Mouse (Mus musculus) adrenal gland, postnatal 10 days (tissue): ENCODE measurements around the gene Plekhh1. TPM values are rescaled to one million over a fixed set of nuclear protein-coding genes. Genes with fewer than 3 reads are reported as not detected.

ENCODE experiments used
- DNase-seq: peaks from one replicate; pipeline ENCODE4 v3.0.0; 2021; ENCODE audit warnings: mixed read lengths
- total RNA-seq, 2 experiments: library from RNA; stranded (reverse); gene quantifications; 2 replicates each; pipeline ENCODE4 v1.2.3; 2021

Gene Plekhh1
- total RNA-seq, 2 experiments from 2014 or later: 1.5 to 2.0 TPM

DNA sequence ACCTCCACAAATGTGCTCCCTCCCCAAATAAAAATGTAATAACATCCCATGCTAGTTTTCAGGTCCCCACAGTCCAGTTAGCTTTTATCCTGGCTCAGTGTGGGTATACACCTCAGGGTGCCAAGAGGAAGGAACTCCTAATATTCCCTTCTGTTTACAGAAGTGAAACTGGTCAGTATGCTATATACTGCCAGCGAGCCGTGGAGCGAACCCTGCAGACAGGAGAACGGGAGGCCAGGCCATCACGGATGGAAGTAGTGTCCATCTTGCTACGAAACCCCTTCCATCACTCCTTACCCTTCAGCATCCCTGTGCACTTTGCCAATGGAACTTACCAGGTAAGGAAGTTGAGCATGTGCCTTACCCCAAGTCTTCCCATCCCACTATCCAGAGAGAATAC lies 43.6 kb downstream of the Plekhh1 start:
- no peak for DNase-seq

DNA sequence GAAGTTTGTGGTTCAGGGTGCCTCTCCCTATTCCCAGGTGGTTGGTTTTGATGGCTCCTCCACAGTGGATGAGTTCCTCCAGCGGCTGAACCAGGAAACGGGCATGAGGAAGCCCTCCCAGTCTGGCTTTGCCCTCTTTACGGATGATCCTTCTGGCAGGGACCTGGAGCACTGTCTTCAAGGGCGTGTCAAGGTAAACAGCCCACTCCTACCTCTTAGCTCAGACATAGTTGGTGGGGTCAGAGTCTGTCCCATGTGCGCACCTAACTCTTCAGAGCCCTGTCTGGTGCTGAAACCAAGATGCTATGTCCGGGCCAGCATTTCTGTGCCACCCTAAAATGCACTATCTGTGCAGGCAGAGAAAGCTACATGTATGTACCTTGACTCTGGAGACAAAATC lies 44.4 kb downstream of the Plekhh1 start:
- DNase-seq: no peak

DNA sequence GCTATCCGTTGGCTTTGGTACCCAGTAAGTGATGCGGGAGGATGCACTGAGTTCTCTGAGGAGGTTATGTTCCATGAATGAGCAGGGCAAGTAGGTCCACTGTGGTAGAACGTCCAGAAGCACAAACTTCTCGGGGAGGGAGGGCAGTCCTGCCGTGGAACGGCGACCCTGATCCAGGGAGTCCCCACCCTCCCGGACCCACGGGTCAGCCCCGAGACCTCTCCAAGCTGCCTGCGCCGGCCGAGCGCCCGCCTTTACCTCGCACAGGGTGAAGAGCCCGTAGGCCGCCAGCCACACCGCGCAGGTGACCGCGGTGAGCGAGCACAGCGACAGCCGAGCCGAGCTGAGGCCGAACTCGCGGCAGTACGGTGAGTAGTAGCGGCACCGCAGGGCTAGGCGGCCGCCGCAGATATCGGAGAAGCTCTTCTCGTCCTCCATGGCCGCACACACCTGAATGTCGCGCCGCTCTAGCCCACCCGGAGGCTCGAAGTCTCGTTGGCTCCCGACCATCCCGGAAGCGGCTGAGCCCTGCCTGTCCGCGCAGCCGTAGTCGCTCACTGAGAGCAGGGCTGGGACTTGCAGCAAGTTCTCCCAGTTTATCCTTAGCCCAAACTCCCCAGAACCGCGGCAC lies 60.3 kb downstream of the Plekhh1 start, which contains the start of gene Pigh:
Pigh (minus strand) TSS at position 470 of the 631 bp plus-strand sequence.
- DNase-seq: peak; percentile 90

DNA sequence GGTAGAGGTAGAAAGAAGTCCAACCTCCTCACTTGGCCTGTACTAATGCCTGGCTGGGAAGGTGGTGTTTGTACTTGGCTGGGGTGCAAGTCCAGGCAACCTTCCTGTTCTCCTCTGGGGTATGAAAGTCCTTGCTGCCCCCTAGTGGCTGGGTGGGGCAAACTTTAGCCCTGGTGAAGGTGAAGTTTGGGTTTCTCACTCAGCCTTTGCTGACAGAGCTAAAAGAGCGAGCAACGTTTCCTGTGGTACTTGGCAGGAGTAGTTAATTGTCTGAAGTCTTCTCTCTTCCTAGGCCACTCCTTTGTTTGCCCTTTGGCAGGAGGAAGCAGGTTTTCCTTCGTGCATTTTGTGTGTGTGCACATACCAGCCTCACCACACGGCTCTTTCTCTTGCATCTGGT lies 63.6 kb downstream of the Plekhh1 start:
- peak; percentile 75 for DNase-seq

DNA sequence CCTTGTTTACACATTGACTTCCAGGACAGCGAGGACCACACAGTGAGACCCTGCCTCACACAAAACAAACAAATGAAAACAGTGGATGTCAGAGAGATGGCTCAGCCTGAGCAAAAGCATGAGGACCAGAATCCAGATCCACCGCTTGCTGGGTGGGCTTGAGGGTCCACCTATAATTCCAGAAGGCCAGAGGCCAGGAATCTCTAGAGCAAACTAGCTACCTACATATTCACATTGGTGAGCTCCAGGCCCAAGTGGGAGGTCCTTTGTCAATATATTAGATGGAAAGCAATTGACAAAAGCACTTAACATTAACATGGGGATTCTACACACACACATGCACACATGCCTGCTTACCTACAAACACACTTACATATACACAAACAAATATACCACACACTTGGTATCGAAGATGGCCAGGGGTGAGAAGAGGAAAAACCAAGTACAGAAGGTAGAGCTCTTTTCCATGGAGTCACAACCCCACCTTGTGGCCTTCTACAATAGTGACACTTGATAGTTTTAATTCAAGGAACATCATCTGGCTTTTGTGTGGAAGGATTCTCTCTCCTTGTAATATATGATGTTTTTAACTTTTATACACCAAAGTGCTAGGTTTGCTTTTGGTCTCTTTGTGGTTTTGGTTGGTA lies 68.3 kb downstream of the Plekhh1 start:
- peak; percentile 35 for DNase-seq

DNA sequence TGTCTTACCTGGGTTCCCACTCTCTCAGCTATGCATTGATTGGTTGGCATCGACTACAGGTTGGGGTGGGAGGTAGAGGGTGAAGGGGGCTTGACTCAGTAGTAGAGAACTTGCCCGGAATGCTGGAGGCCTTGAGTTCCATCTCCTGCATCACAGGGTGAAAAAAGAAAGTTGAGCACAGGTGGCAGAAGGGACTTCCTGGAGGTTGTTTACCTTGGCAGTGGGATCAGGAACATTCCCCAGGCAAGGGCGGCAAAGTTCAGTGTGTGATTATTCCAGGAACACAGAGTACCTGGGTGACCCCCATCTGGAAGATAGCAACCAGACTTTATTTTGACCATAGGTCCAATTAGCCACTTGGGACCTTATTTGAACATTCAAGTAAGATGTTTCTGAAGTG lies 74.8 kb downstream of the Plekhh1 start:
- no peak for DNase-seq

DNA sequence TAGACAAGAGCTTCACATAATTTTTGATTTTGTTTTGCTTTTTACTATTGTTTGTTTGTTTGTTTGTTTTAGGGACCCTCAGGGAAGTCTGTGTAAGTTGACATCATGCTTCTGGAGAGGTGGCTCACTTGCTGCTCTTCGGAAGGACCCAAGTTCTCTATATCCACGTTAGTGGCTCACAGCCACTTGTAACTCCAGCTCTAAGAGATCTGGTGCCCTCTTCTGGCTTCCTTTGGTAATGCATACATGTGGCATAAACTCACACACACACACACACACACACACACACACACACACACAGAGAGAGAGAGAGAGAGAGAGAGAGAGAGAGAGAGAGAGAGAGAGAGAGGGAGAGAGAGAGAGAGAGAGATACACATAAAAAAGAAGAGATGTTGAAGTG lies 75.6 kb downstream of the Plekhh1 start:
- DNase-seq: no peak

DNA sequence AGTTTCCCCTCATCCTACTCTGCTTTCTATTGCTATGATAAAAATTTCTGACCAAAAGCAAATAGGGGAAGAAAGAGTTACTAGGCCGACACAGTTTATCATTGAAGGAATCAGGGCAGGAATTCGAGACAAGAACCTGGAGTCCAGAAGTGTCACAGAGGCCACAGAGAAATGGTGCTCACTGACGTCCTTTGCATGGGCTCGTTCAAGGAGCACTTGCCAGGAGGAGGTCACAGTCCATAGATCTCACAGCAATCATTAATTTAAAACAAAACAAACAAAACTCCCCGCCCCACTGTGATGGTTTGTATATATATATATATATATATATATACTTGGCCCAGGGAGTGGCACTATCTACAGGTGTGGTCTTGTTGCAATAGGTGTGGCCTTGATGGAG lies 76.3 kb downstream of the Plekhh1 start:
- no peak for DNase-seq

DNA sequence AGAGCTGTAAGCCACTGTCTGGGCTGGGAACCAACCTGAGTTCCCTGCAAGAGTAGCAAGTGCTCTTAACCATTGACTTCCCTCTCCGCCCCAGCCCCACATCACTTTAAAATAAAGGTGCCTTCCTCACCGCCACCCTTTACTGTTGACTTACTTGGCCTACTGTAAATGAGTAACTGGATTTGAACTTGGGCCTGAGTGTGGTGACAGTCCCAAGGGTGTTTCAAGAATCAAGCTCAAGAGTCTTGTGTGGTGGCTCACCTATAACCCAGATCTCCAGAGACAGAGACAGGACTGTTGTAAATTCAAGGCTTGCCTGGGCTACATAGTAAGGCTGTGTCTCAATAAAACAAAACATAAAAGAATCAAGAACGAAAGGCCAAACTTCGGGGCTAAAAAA lies 90.0 kb downstream of the Plekhh1 start:
- DNase-seq: no peak

DNA sequence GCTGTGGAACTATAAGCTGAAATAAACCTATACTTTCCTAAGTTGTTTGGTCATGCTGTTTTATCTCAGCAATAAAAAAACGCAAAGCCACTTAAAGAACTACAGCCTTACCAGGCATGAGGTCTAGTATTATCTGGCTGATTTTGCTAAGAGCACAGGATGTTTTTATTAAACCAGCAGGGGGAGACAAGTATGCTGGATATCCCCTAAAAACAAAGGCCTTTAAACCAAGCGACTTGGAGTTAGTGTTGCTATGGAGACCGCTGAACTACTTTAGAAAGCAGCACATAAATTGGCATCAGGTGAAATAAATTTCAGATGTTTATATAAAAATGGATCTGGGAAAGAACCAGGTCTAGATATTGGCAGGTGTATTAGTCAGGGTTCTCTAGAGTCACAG lies 93.9 kb downstream of the Plekhh1 start:
- no peak for DNase-seq

DNA sequence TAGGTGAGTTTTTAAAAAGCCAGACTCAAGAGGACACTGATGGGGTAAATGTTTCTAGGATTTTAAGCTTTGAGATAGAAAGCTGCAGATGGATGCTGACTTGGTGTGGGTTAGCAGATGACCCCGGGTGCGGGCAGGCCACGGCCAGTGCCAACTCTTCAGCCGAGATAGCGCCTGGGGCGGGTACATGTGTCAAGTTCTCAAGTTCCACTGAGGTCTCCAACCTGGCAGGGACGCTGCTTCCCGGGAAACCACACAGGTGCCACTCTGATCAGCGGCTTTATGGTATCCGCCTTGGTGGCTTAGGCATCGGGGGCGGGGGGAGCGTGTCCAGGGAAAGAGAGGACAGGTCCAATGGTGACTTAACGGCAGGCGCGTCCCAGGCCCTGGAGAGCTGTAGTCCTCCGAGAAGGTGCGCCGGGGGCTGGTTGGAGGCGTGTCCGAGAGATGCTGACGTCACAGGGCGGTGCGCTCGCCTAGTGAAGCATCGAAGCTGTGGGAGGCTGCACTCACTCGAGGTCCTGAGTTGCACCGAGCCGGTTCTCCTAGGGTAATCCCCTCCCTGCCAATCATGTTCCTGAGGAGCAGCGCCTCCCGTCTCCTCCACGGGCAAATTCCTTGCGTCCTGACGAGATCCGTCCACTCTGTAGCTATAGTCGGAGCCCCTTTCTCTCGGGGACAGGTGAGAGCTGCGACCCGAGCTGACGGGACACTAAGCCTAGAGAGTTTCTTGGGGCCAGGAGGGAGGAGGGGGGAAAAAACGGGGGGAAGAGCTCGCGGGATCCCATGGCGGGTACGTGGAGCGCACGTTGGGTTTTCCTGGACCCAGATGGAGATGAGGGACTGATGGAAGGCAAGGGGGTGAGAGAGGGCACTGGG lies 101.6 kb downstream of the Plekhh1 start, which contains the start of gene Arg2:
Arg2 (plus strand) TSS at position 479 of the 879 bp plus-strand sequence.
- DNase-seq: peak; percentile 75

Other genes with a start within 250 kb of the Plekhh1 start
- 10 to 100 TPM; 64.4 to 68.3 TPM for gene Atp6v1d, start 167.5 kb upstream of the Plekhh1 start, total RNA-seq
- gene Eif2s1, start 167.3 kb upstream of the Plekhh1 start, total RNA-seq: 10 to 100 TPM; 76.4 to 80.4 TPM
- gene Plek2, start 122.2 kb upstream of the Plekhh1 start, total RNA-seq: under 1 TPM; 0.60 to 0.67 TPM
- gene Tmem229b, start 21.5 kb upstream of the Plekhh1 start, total RNA-seq: 10 to 100 TPM; 12.9 to 13.4 TPM
- gene Pigh, start 60.5 kb downstream of the Plekhh1 start, total RNA-seq: 1 to 10 TPM; 7.1 to 9.5 TPM
- gene Arg2, start 101.6 kb downstream of the Plekhh1 start, total RNA-seq: under 1 TPM; 0.48 TPM
- gene Vti1b, start 143.5 kb downstream of the Plekhh1 start, total RNA-seq: 10 to 100 TPM; 60.0 to 65.2 TPM
- 10 to 100 TPM; 15.5 to 16.9 TPM for gene Rdh11, start 163.1 kb downstream of the Plekhh1 start, total RNA-seq
- gene Rdh12, start 179.8 kb downstream of the Plekhh1 start, total RNA-seq: 1 to 10 TPM in 1 of 2 experiments, under 1 TPM in 1; 0.72 to 1.1 TPM